Mouse (Mus musculus): Measurements from ENCODE around the gene Guca2b. TPM values are rescaled to one million over a fixed set of nuclear protein-coding genes. Genes with fewer than 3 reads are reported as not detected.

Guca2b gene
- not detected for total RNA-seq (2021)

- no peak for DNase-seq (ENCODE audit: low spot score in 2 of 2)
- intact Hi-C loops (cut with DNase I): no loop called here
Measured at GRCm38 (mm10) chr4:119658731-119659130, at the start of gene Guca2b. Gene Guca2b (minus strand): TSS chr4:119658954.

- intact Hi-C loops (cut with DNase I): no loop called here
- no peak for DNase-seq (ENCODE audit: low spot score in 2 of 2)
Measured at GRCm38 (mm10) chr4:119707751-119708150, 49.0 kb upstream of the Guca2b start.

GRCm38 (mm10) chr4:119707326-119707725 lies 48.6 kb upstream of the Guca2b start:
- no peak for DNase-seq (ENCODE audit: low spot score in 2 of 2)
- intact Hi-C loops (cut with DNase I): no loop called here

GRCm38 (mm10) chr4:119703965-119704364 lies 45.2 kb upstream of the Guca2b start:
- no peak for DNase-seq (ENCODE audit: low spot score in 2 of 2)
- intact Hi-C loops (cut with DNase I): no loop called here

- no peak for DNase-seq (ENCODE audit: low spot score in 2 of 2)
- intact Hi-C loops (cut with DNase I): no loop called here
Measured at GRCm38 (mm10) chr4:119701269-119701954, 42.7 kb upstream of the Guca2b start.

- intact Hi-C loops (cut with DNase I): no loop called here
- no peak for DNase-seq (ENCODE audit: low spot score in 2 of 2)
Measured at GRCm38 (mm10) chr4:119698339-119698738, 39.6 kb upstream of the Guca2b start.

GRCm38 (mm10) chr4:119685746-119686145 lies 27.0 kb upstream of the Guca2b start:
- DNase-seq (ENCODE audit: low spot score in 2 of 2): no peak
- intact Hi-C loops (cut with DNase I): no loop called here

GRCm38 (mm10) chr4:119682596-119682995 lies 23.8 kb upstream of the Guca2b start:
- intact Hi-C loops (cut with DNase I): no loop called here
- DNase-seq (ENCODE audit: low spot score in 2 of 2): no peak

GRCm38 (mm10) chr4:119672685-119673084 lies 13.9 kb upstream of the Guca2b start:
- intact Hi-C loops (cut with DNase I): no loop called here
- no peak for DNase-seq (ENCODE audit: low spot score in 2 of 2)

- no peak for DNase-seq (ENCODE audit: low spot score in 2 of 2)
- intact Hi-C loops (cut with DNase I): no loop called here
Measured at GRCm38 (mm10) chr4:119671164-119671563, 12.4 kb upstream of the Guca2b start.

- intact Hi-C loops (cut with DNase I): no loop called here
- DNase-seq (ENCODE audit: low spot score in 2 of 2): no peak
Measured at GRCm38 (mm10) chr4:119670736-119671135, 12.0 kb upstream of the Guca2b start.

GRCm38 (mm10) chr4:119670210-119670555 lies 11.4 kb upstream of the Guca2b start:
- no peak for DNase-seq (ENCODE audit: low spot score in 2 of 2)
- intact Hi-C loops (cut with DNase I): no loop called here

- intact Hi-C loops (cut with DNase I): loop anchor here (5.0 kb wide), 1 partner anchor 427 kb away; no protein-coding TSS in a partner anchor
- no peak for DNase-seq (ENCODE audit: low spot score in 2 of 2)
Measured at GRCm38 (mm10) chr4:119669356-119670209, 10.8 kb upstream of the Guca2b start.

GRCm38 (mm10) chr4:119668596-119668995 lies 9.8 kb upstream of the Guca2b start:
- intact Hi-C loops (cut with DNase I): loop anchor here (5.0 kb wide), 1 partner anchor 426 kb away; no protein-coding TSS in a partner anchor
- no peak for DNase-seq (ENCODE audit: low spot score in 2 of 2)

GRCm38 (mm10) chr4:119668185-119668584 lies 9.4 kb upstream of the Guca2b start:
- intact Hi-C loops (cut with DNase I): loop anchor here (5.0 kb wide), 1 partner anchor 426 kb away; no protein-coding TSS in a partner anchor
- DNase-seq (ENCODE audit: low spot score in 2 of 2): no peak

GRCm38 (mm10) chr4:119667454-119667853 lies 8.7 kb upstream of the Guca2b start:
- DNase-seq (ENCODE audit: low spot score in 2 of 2): no peak
- intact Hi-C loops (cut with DNase I): loop anchor here (5.0 kb wide), 1 partner anchor 425 kb away; no protein-coding TSS in a partner anchor

- DNase-seq (ENCODE audit: low spot score in 2 of 2): no peak
- intact Hi-C loops (cut with DNase I): loop anchor here (5.0 kb wide), 1 partner anchor 424 kb away; no protein-coding TSS in a partner anchor
Measured at GRCm38 (mm10) chr4:119666116-119666515, 7.4 kb upstream of the Guca2b start.

- intact Hi-C loops (cut with DNase I): loop anchor here (5.0 kb wide), 1 partner anchor 423 kb away; no protein-coding TSS in a partner anchor
- no peak for DNase-seq (ENCODE audit: low spot score in 2 of 2)
Measured at GRCm38 (mm10) chr4:119665166-119665565, 6.4 kb upstream of the Guca2b start.

- intact Hi-C loops (cut with DNase I): loop anchor here (5.0 kb wide), 1 partner anchor 149 kb away; no protein-coding TSS in a partner anchor
- no peak for DNase-seq (ENCODE audit: low spot score in 2 of 2)
Measured at GRCm38 (mm10) chr4:119663409-119664095, 4.8 kb upstream of the Guca2b start.

GRCm38 (mm10) chr4:119662976-119663375 lies 4.2 kb upstream of the Guca2b start:
- no peak for DNase-seq (ENCODE audit: low spot score in 2 of 2)
- intact Hi-C loops (cut with DNase I): loop anchor here (5.0 kb wide), 1 partner anchor 149 kb away; no protein-coding TSS in a partner anchor

Measured in left cerebral cortex, postnatal 36 days (tissue).